In the genomic region with DNA sequence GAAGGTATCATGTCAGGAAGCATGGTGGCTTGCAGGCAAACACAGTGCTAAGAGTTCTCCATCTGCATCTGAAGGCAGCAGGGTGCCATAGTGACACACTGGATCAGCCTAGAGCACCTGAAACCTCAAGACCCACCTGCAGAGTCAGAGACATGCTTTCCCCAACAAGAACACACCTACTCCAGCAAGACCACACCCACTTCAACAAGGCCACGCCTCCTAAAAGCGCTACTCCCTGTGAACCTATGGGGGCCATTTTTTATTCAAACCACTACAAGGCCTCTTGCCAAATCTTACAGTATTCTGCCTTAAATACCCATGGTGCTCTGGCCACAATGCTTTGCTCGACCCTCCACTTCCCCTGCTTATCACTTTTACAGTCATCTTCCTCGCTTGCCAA, we compare ENCODE assay signal across 22 mouse cellular contexts. TPM values are rescaled to one million over a fixed set of nuclear protein-coding genes. Genes with fewer than 3 reads are reported as not detected.
A peak's percentile ranks its signal among the peaks of the same experiment; 100 is the strongest.
DNase-seq lines count a peak whose midpoint lies in the region; ATAC-seq lines count a peak whose summit lies in the region.
"Had no signal": no experiment of that assay in that cellular context is flagged by ENCODE, and none has a peak within 500 bp of the region (broad histone marks: within the 10 kb centered on the region; RNA-seq: fewer than 3 reads in every experiment).

No protein-coding gene starts in this region.

- no peaks in the 10 kb centered on the region for H3K9me3 ChIP-seq in liver, embryonic 12.5 days (replicated peaks)
- H3K9me3 ChIP-seq in intestine, embryonic 16.5 days (ENCODE audit: control insufficient read depth, low read length): no peaks in the 10 kb centered on the region
- H3K9me3 ChIP-seq: embryonic facial prominence, embryonic 15.5 days; heart, embryonic 12.5 days; hindbrain, embryonic 10.5 days; limb, embryonic 13.5 days; stomach, embryonic 15.5 days had no signal

- 20% methylated on average over 4 of the region's 4 CpGs for WGBS in liver, embryonic 12.5 days (ENCODE audit: insufficient replicate concordance)
- WGBS in intestine, embryonic 16.5 days: 48% methylated on average over 4 of the region's 4 CpGs

- no peak overlapping the region for H3K4me3 ChIP-seq in liver, embryonic 12.5 days
- H3K4me3 ChIP-seq in intestine, embryonic 16.5 days (ENCODE audit: low read length): no peak overlapping the region
- H3K4me3 ChIP-seq: embryonic facial prominence, embryonic 15.5 days; heart, embryonic 12.5 days; hindbrain, embryonic 10.5 days; left cerebral cortex, adult 2 months; limb, embryonic 13.5 days; stomach, embryonic 15.5 days had no signal

- intact Hi-C loops in gastrocnemius, postnatal 14 days (cut with DNase I; ENCODE audit: low total_unique reads): no loop called here

- ATAC-seq in liver, embryonic 12.5 days: no peak
- peak; percentile 53; the same call in 1 of the 2 replicates for ATAC-seq in intestine, embryonic 16.5 days
- ATAC-seq: Patski had no signal

- no peaks in the 10 kb centered on the region for H3K36me3 ChIP-seq in liver, embryonic 12.5 days
- no peaks in the 10 kb centered on the region for H3K36me3 ChIP-seq in intestine, embryonic 16.5 days (ENCODE audit: control insufficient read depth, insufficient read depth, low read length)
- H3K36me3 ChIP-seq: embryonic facial prominence, embryonic 15.5 days; heart, embryonic 12.5 days; hindbrain, embryonic 10.5 days; limb, embryonic 13.5 days; stomach, embryonic 15.5 days had no signal

- no peak overlapping the region for H3K9ac ChIP-seq in liver, embryonic 12.5 days
- no peak overlapping the region for H3K9ac ChIP-seq in intestine, embryonic 16.5 days (ENCODE audit: low read depth, low read length)
- H3K9ac ChIP-seq: embryonic facial prominence, embryonic 15.5 days; heart, embryonic 12.5 days; limb, embryonic 13.5 days; stomach, embryonic 15.5 days had no signal

- DNase-seq in liver: peak; percentile 5
- peak; percentile 18 for DNase-seq in NIH3T3 (ENCODE audit: low read depth)
- DNase-seq in thymus, postnatal 25 days: peak; percentile 38
- DNase-seq in layer of hippocampus, adult 18-20 months (ENCODE audit: low spot score in 2 of 2): no peak
- no peak for DNase-seq in urinary bladder, postnatal 25 days (ENCODE audit: low spot score)
- no peak for DNase-seq in gastrocnemius, postnatal 14 days
- DNase-seq: adrenal gland, adult 8-10 months; B cell, adult 2 months; cerebellum, adult 8-10 months; gastrocnemius, postnatal 36 days; kidney, adult 2 months; lung, adult 2 months; retina, postnatal 1 day had no signal

- H3K4me1 ChIP-seq in liver, embryonic 12.5 days: no peaks in the 10 kb centered on the region
- no peaks in the 10 kb centered on the region for H3K4me1 ChIP-seq in intestine, embryonic 16.5 days (ENCODE audit: control insufficient read depth, insufficient read depth, low read length)
- H3K4me1 ChIP-seq: embryonic facial prominence, embryonic 15.5 days; heart, embryonic 12.5 days; hindbrain, embryonic 10.5 days; stomach, embryonic 15.5 days had no signal

- no peaks in the 10 kb centered on the region for H3K27me3 ChIP-seq in liver, embryonic 12.5 days (replicated peaks)
- no peaks in the 10 kb centered on the region for H3K27me3 ChIP-seq in intestine, embryonic 16.5 days (replicated peaks; ENCODE audit: control insufficient read depth, insufficient read depth, low read length)
- H3K27me3 ChIP-seq: embryonic facial prominence, embryonic 15.5 days; heart, embryonic 12.5 days; Patski; stomach, embryonic 15.5 days had no signal

- no peak overlapping the region for H3K27ac ChIP-seq in liver, embryonic 12.5 days
- H3K27ac ChIP-seq in intestine, embryonic 16.5 days (ENCODE audit: low read length): no peak overlapping the region
- H3K27ac ChIP-seq: embryonic facial prominence, embryonic 15.5 days; hindbrain, embryonic 10.5 days; left cerebral cortex, adult 2 months; limb, embryonic 13.5 days; stomach, embryonic 15.5 days had no signal

- no peak overlapping the region for H3K4me2 ChIP-seq in liver, embryonic 12.5 days
- no peak overlapping the region for H3K4me2 ChIP-seq in intestine, embryonic 16.5 days (ENCODE audit: low read depth, low read length)
- H3K4me2 ChIP-seq: embryonic facial prominence, embryonic 15.5 days; heart, embryonic 12.5 days; limb, embryonic 13.5 days; stomach, embryonic 15.5 days had no signal

RNA-seq across cellular contexts. Expression of a gene that starts 13.1 kb away (rescaled TPM):
- 4.8 and 5.9 TPM in 2 replicates for polyA plus RNA-seq in liver, embryonic 12.5 days (2016; fragmentation: Nextera tagmentation; extraction: Ambion mirVana)
- polyA plus RNA-seq in intestine, embryonic 16.5 days (2015; fragmentation: Nextera tagmentation; extraction: Ambion mirVana): 4.5 and 5.9 TPM in 2 replicates
- 10 to 100 TPM; 82.1 to 82.4 TPM for total RNA-seq in layer of hippocampus, adult 18-20 months (2021)
- 1 to 10 TPM; 7.8 to 8.1 TPM for total RNA-seq in gastrocnemius, postnatal 14 days (2021)

Comparison
In these comparisons a context has a peak if more than half of its experiments do, and no peak if none do; other contexts are left out.
1. DNase-seq: peak in liver (single experiment), NIH3T3 (single experiment) and thymus, postnatal 25 days (single experiment); none in layer of hippocampus, adult 18-20 months (0 of 2), urinary bladder, postnatal 25 days (single experiment) and gastrocnemius, postnatal 14 days (single experiment).
2. RNA of a gene that starts 13.1 kb away (total RNA-seq): 82.1 to 82.4 TPM in layer of hippocampus, adult 18-20 months; 7.8 to 8.1 TPM in gastrocnemius, postnatal 14 days; every median in the first group is over 4 times any median in the second.